Mouse (Mus musculus): ENCODE measurements at regions not wholly inside any gene's neighbourhood (a gene's known extent, or its start where the extent isn't known, plus 50 kb on each side); places are given as distances from the start of the nearest gene placed in this dataset.

GRCm38 (mm10) chr4:105301547-105301946 is 144.4 kb downstream of the Plpp3 start:
- no peaks in the 10 kb centered on the region for H3K4me1 ChIP-seq (replicated peaks; ENCODE audit: control insufficient read depth, insufficient read depth, low read length)
- H3K4me3 ChIP-seq (ENCODE audit: low read length), result no peak overlapping the region
- H3K27ac ChIP-seq (ENCODE audit: low read length), result no peak overlapping the region
- ATAC-seq (ENCODE audit: low read depth), result no peak
- H3K36me3 ChIP-seq (ENCODE audit: control insufficient read depth, insufficient read depth, low read length), result no peaks in the 10 kb centered on the region
- H3K27me3 ChIP-seq (ENCODE audit: control insufficient read depth, insufficient read depth, low read depth, low read length), result no peaks in the 10 kb centered on the region
- 0 out of 2 replicates have a peak, but pooled peaks cover 3% of the 10 kb centered on the region for H3K9me3 ChIP-seq (ENCODE audit: control insufficient read depth, low read length)
- H3K4me2 ChIP-seq (ENCODE audit: low read depth, low read length), result no peak overlapping the region
- 65% methylated on average over 1 of the region's 1 CpGs for WGBS
- no peak overlapping the region for H3K9ac ChIP-seq (ENCODE audit: low read length)

GRCm38 (mm10) chr4:105304166-105304565 is 147.0 kb downstream of the Plpp3 start:
- no peak overlapping the region for H3K4me3 ChIP-seq (ENCODE audit: low read length)
- H3K27ac ChIP-seq (ENCODE audit: low read length), result no peak overlapping the region
- H3K36me3 ChIP-seq (ENCODE audit: control insufficient read depth, insufficient read depth, low read length), result no peaks in the 10 kb centered on the region
- WGBS, result 39% methylated on average over 2 of the region's 2 CpGs
- ATAC-seq (ENCODE audit: low read depth), result no peak
- no peak overlapping the region for H3K4me2 ChIP-seq (ENCODE audit: low read depth, low read length)
- H3K9me3 ChIP-seq (ENCODE audit: control insufficient read depth, low read length), result 0 out of 2 replicates have a peak, but pooled peaks cover 3% of the 10 kb centered on the region
- H3K4me1 ChIP-seq (replicated peaks; ENCODE audit: control insufficient read depth, insufficient read depth, low read length), result no peaks in the 10 kb centered on the region
- H3K9ac ChIP-seq (ENCODE audit: low read length), result no peak overlapping the region
- no peaks in the 10 kb centered on the region for H3K27me3 ChIP-seq (ENCODE audit: control insufficient read depth, insufficient read depth, low read depth, low read length)

GRCm38 (mm10) chr4:105305931-105306330 is 148.8 kb downstream of the Plpp3 start:
- no peaks in the 10 kb centered on the region for H3K36me3 ChIP-seq (ENCODE audit: control insufficient read depth, insufficient read depth, low read length)
- no peak overlapping the region for H3K4me3 ChIP-seq (ENCODE audit: low read length)
- ATAC-seq (ENCODE audit: low read depth), result peak; percentile 69
- no peak overlapping the region for H3K9ac ChIP-seq (ENCODE audit: low read length)
- H3K4me1 ChIP-seq (replicated peaks; ENCODE audit: control insufficient read depth, insufficient read depth, low read length), result no peaks in the 10 kb centered on the region
- 0 out of 2 replicates have a peak, but pooled peaks cover 3% of the 10 kb centered on the region for H3K9me3 ChIP-seq (ENCODE audit: control insufficient read depth, low read length)
- 74% methylated on average over 6 of the region's 6 CpGs for WGBS
- no peaks in the 10 kb centered on the region for H3K27me3 ChIP-seq (ENCODE audit: control insufficient read depth, insufficient read depth, low read depth, low read length)
- H3K27ac ChIP-seq (ENCODE audit: low read length), result 0 out of 2 replicates have a peak overlapping the region, but pooled peaks have one; percentile 41
- H3K4me2 ChIP-seq (ENCODE audit: low read depth, low read length), result no peak overlapping the region

GRCm38 (mm10) chr4:105307356-105307755 is 150.2 kb downstream of the Plpp3 start:
- no peak for ATAC-seq (ENCODE audit: low read depth)
- Histone ChIP-seq H3K4me3 (ENCODE audit: low read length) (no peak overlapping the region), H3K4me2 (ENCODE audit: low read depth, low read length) (no peak overlapping the region), H3K27me3 (ENCODE audit: control insufficient read depth, insufficient read depth, low read depth, low read length) (no peaks in the 10 kb centered on the region), H3K9ac (ENCODE audit: low read length) (no peak overlapping the region), H3K36me3 (ENCODE audit: control insufficient read depth, insufficient read depth, low read length) (no peaks in the 10 kb centered on the region), H3K27ac (ENCODE audit: low read length) (no peak overlapping the region), H3K4me1 (replicated peaks; ENCODE audit: control insufficient read depth, insufficient read depth, low read length) (no peaks in the 10 kb centered on the region), H3K9me3 (ENCODE audit: control insufficient read depth, low read length) (0 out of 2 replicates have a peak, but pooled peaks cover 3% of the 10 kb centered on the region)
- 74% methylated on average over 4 of the region's 4 CpGs for WGBS

GRCm38 (mm10) chr4:105307905-105308304 is 150.8 kb downstream of the Plpp3 start:
- no peaks in the 10 kb centered on the region for H3K27me3 ChIP-seq (ENCODE audit: control insufficient read depth, insufficient read depth, low read depth, low read length)
- H3K27ac ChIP-seq (ENCODE audit: low read length), result no peak overlapping the region
- H3K36me3 ChIP-seq (ENCODE audit: control insufficient read depth, insufficient read depth, low read length), result no peaks in the 10 kb centered on the region
- H3K9me3 ChIP-seq (ENCODE audit: control insufficient read depth, low read length), result 0 out of 2 replicates have a peak, but pooled peaks cover 3% of the 10 kb centered on the region
- no peaks in the 10 kb centered on the region for H3K4me1 ChIP-seq (replicated peaks; ENCODE audit: control insufficient read depth, insufficient read depth, low read length)
- no peak overlapping the region for H3K4me3 ChIP-seq (ENCODE audit: low read length)
- ATAC-seq (ENCODE audit: low read depth), result no peak
- WGBS, result 82% methylated on average over 5 of the region's 5 CpGs
- no peak overlapping the region for H3K9ac ChIP-seq (ENCODE audit: low read length)
- no peak overlapping the region for H3K4me2 ChIP-seq (ENCODE audit: low read depth, low read length)

GRCm38 (mm10) chr4:105308971-105309488 is 151.9 kb downstream of the Plpp3 start:
- H3K27me3 ChIP-seq (ENCODE audit: control insufficient read depth, insufficient read depth, low read depth, low read length), result no peaks in the 10 kb centered on the region
- H3K9ac ChIP-seq (ENCODE audit: low read length), result no peak overlapping the region
- ATAC-seq (ENCODE audit: low read depth), result no peak
- H3K4me2 ChIP-seq (ENCODE audit: low read depth, low read length), result no peak overlapping the region
- no peaks in the 10 kb centered on the region for H3K36me3 ChIP-seq (ENCODE audit: control insufficient read depth, insufficient read depth, low read length)
- H3K4me3 ChIP-seq (ENCODE audit: low read length), result no peak overlapping the region
- no peak overlapping the region for H3K27ac ChIP-seq (ENCODE audit: low read length)
- H3K9me3 ChIP-seq (ENCODE audit: control insufficient read depth, low read length), result 0 out of 2 replicates have a peak, but pooled peaks cover 3% of the 10 kb centered on the region
- H3K4me1 ChIP-seq (replicated peaks; ENCODE audit: control insufficient read depth, insufficient read depth, low read length), result no peaks in the 10 kb centered on the region; the same call in 1 of the 2 replicates
- 74% methylated on average over 5 of the region's 5 CpGs for WGBS

GRCm38 (mm10) chr4:105312643-105313042 is 155.5 kb downstream of the Plpp3 start:
- ATAC-seq (ENCODE audit: low read depth), result no peak
- WGBS, result 69% methylated on average over 7 of the region's 7 CpGs
- no peak overlapping the region for H3K27ac ChIP-seq (ENCODE audit: low read length)

GRCm38 (mm10) chr4:105313151-105313818 is 156.1 kb downstream of the Plpp3 start:
- no peak overlapping the region for H3K4me3 ChIP-seq (ENCODE audit: low read length)
- H3K9me3 ChIP-seq (ENCODE audit: control insufficient read depth, low read length), result no peaks in the 10 kb centered on the region
- no peak overlapping the region for H3K4me2 ChIP-seq (ENCODE audit: low read depth, low read length)
- H3K27me3 ChIP-seq (ENCODE audit: control insufficient read depth, insufficient read depth, low read depth, low read length), result no peaks in the 10 kb centered on the region
- no peaks in the 10 kb centered on the region for H3K36me3 ChIP-seq (ENCODE audit: control insufficient read depth, insufficient read depth, low read length)
- H3K27ac ChIP-seq (ENCODE audit: low read length), result no peak overlapping the region
- no peaks in the 10 kb centered on the region; the same call in 1 of the 2 replicates for H3K4me1 ChIP-seq (replicated peaks; ENCODE audit: control insufficient read depth, insufficient read depth, low read length)
- WGBS, result 61% methylated on average over 10 of the region's 10 CpGs
- ATAC-seq (ENCODE audit: low read depth), result peak; percentile 17; the same call in 1 of the 2 replicates
- H3K9ac ChIP-seq (ENCODE audit: low read length), result no peak overlapping the region

More at GRCm38 (mm10) chr4:105312643-105313042, 155.5 kb downstream of the Plpp3 start:
- Histone ChIP-seq H3K36me3 (ENCODE audit: control insufficient read depth, insufficient read depth, low read length) (no peaks in the 10 kb centered on the region), H3K4me3 (ENCODE audit: low read length) (no peak overlapping the region), H3K4me2 (ENCODE audit: low read depth, low read length) (no peak overlapping the region), H3K27me3 (ENCODE audit: control insufficient read depth, insufficient read depth, low read depth, low read length) (no peaks in the 10 kb centered on the region), H3K4me1 (replicated peaks; ENCODE audit: control insufficient read depth, insufficient read depth, low read length) (no peaks in the 10 kb centered on the region; the same call in 1 of the 2 replicates), H3K9me3 (ENCODE audit: control insufficient read depth, low read length) (no peaks in the 10 kb centered on the region), H3K9ac (ENCODE audit: low read length) (no peak overlapping the region)

GRCm38 (mm10) chr4:105315095-105315494 is 157.9 kb downstream of the Plpp3 start:
- ATAC-seq (ENCODE audit: low read depth), result no peak
- no peak overlapping the region for H3K4me2 ChIP-seq (ENCODE audit: low read depth, low read length)
- no peak overlapping the region for H3K27ac ChIP-seq (ENCODE audit: low read length)
- no peaks in the 10 kb centered on the region for H3K36me3 ChIP-seq (ENCODE audit: control insufficient read depth, insufficient read depth, low read length)
- H3K4me1 ChIP-seq (replicated peaks; ENCODE audit: control insufficient read depth, insufficient read depth, low read length), result no peaks in the 10 kb centered on the region; the same call in 1 of the 2 replicates
- no peak overlapping the region for H3K9ac ChIP-seq (ENCODE audit: low read length)
- WGBS, result 55% methylated on average over 5 of the region's 5 CpGs
- no peaks in the 10 kb centered on the region for H3K9me3 ChIP-seq (ENCODE audit: control insufficient read depth, low read length)
- no peak overlapping the region for H3K4me3 ChIP-seq (ENCODE audit: low read length)
- H3K27me3 ChIP-seq (ENCODE audit: control insufficient read depth, insufficient read depth, low read depth, low read length), result no peaks in the 10 kb centered on the region
